Mouse (Mus musculus) CH12.LX (cell line): ENCODE data around the gene Ilf3.

Experiments
- CHD1 ChIP-seq: IDR thresholded peaks from 2 replicates; pipeline ENCODE4 v1.6.1; 2012; ENCODE audit warnings: low read depth, low read length, improper control_type of control experiment, inconsistent platforms
- CHD2 ChIP-seq: IDR thresholded peaks from 2 replicates; pipeline ENCODE4 v1.6.1; 2011; ENCODE audit warnings: low read length, improper control_type of control experiment
- CTCF ChIP-seq, 2 experiments: IDR thresholded peaks in 1 of 2; conservative IDR thresholded peaks in 1 of 2; 2 replicates each; pipeline ENCODE4 v1.5.1; 2011 to 2012; ENCODE audit warnings: low read depth in 2 of 2, low read length in 2 of 2, improper control_type of control experiment in 1 of 2, inconsistent platforms in 1 of 2, mild to moderate bottlenecking in 1 of 2, moderate library complexity in 1 of 2
- HCFC1 ChIP-seq: IDR thresholded peaks from 2 replicates; pipeline ENCODE4 v1.6.1; 2012; ENCODE audit warnings: low read depth, mild to moderate bottlenecking, inconsistent platforms, low read length, improper control_type of control experiment
- JUND ChIP-seq: conservative IDR thresholded peaks from 2 replicates; pipeline ENCODE4 v1.6.1; 2011; ENCODE audit warnings: low read depth, low read length, improper control_type of control experiment
- SIN3A ChIP-seq: IDR thresholded peaks from 2 replicates; pipeline ENCODE4 v1.6.1; 2012; ENCODE audit warnings: low read length, improper control_type of control experiment, inconsistent platforms

DNA sequence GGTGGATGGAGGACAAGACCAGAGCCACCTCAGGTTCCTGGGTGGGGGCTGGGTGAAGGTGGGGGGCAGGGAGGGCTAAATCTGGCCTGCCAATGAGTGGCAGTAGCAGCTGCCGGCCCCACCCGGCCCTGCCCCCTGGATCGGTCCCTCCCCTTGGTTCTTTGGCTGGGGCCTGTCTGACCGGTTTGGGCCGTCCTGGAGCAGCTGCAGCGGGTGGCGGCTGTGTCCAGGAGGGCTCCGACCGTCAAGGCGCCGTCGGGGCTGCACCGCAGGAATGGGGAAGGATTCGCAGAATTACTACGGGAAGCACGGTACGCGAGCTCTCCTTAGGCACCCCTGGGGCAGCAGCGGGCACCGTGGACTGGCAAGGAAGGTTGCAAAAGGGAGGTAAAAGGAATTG is 30.0 kb upstream of the Ilf3 start:
- no peak for TF ChIP-seq SIN3A
- no peak for TF ChIP-seq CHD1
- no peak for TF ChIP-seq CHD2
- TF ChIP-seq JUND, result no peak
- no peak for TF ChIP-seq CTCF (conservative IDR thresholded peaks at IDR 0.05 in 1 of 2, IDR thresholded peaks at IDR 0.05 in 1 of 2; ENCODE audit: low read depth in 2 of 2, low read length in 2 of 2)
- TF ChIP-seq HCFC1, result no peak
